Mouse (Mus musculus): Measurements from ENCODE around the gene Nudt4. TPM values are rescaled to one million over a fixed set of nuclear protein-coding genes. Genes with fewer than 3 reads are reported as not detected.

The Nudt4 gene
- polyA plus RNA-seq, 1 experiment from 2014 or later = 120 TPM

GRCm38 (mm10) chr10:95517656-95518055 is 46.3 kb downstream of the Nudt4 start:
- Histone ChIP-seq H3K9me3 (ENCODE audit: control insufficient read depth, low read length) (no peaks in the 10 kb centered on the region), H3K36me3 (ENCODE audit: control insufficient read depth, insufficient read depth, low read length) (no peaks in the 10 kb centered on the region), H3K4me2 (replicated peaks; ENCODE audit: low read depth, low read length) (no peak overlapping the region), H3K27ac (ENCODE audit: low read depth, low read length) (no peak overlapping the region), H3K4me1 (replicated peaks; ENCODE audit: control insufficient read depth, insufficient read depth, low read length) (0 out of 2 replicates have a peak, but pooled peaks cover 2% of the 10 kb centered on the region), H3K27me3 (ENCODE audit: control insufficient read depth, insufficient read depth, low read length) (no peaks in the 10 kb centered on the region), H3K9ac (ENCODE audit: low read depth, low read length) (no peak overlapping the region), H3K4me3 (ENCODE audit: low read depth, low read length) (no peak overlapping the region)
- ATAC-seq (ENCODE audit: low FRiP score) (no peak), DNase-seq (ENCODE audit: low spot score) (no peak)
- 95% methylated on average over 6 of the region's 6 CpGs for WGBS

GRCm38 (mm10) chr10:95515293-95515931 is 48.5 kb downstream of the Nudt4 start:
- Histone ChIP-seq H3K4me1 (replicated peaks; ENCODE audit: control insufficient read depth, insufficient read depth, low read length) (0 out of 2 replicates have a peak, but pooled peaks cover 2% of the 10 kb centered on the region), H3K9ac (ENCODE audit: low read depth, low read length) (peak overlapping the region; percentile 96), H3K9me3 (ENCODE audit: control insufficient read depth, low read length) (no peaks in the 10 kb centered on the region), H3K4me3 (ENCODE audit: low read depth, low read length) (peak overlapping the region; percentile 99), H3K4me2 (replicated peaks; ENCODE audit: low read depth, low read length) (peak overlapping the region; percentile 55), H3K36me3 (ENCODE audit: control insufficient read depth, insufficient read depth, low read length) (no peaks in the 10 kb centered on the region), H3K27me3 (ENCODE audit: control insufficient read depth, insufficient read depth, low read length) (no peaks in the 10 kb centered on the region), H3K27ac (ENCODE audit: low read depth, low read length) (peak overlapping the region; percentile 99)
- ATAC-seq (ENCODE audit: low FRiP score) = peak; percentile 80
- peak; percentile 65 for DNase-seq (ENCODE audit: low spot score)
- WGBS = under 1% methylated on average over 37 of the region's 80 CpGs

GRCm38 (mm10) chr10:95514656-95515292 is 49.2 kb downstream of the Nudt4 start, which contains the start of gene Ube2n:
TSS of gene Ube2n (plus strand) at chr10:95515145.
- ATAC-seq (ENCODE audit: low FRiP score) = peak; percentile 97
- H3K36me3 ChIP-seq (ENCODE audit: control insufficient read depth, insufficient read depth, low read length) = no peaks in the 10 kb centered on the region
- peak within 1 kb of the TSS; percentile 55 for H3K4me2 ChIP-seq (replicated peaks; ENCODE audit: low read depth, low read length)
- H3K9me3 ChIP-seq (ENCODE audit: control insufficient read depth, low read length) = no peaks in the 10 kb centered on the region
- WGBS = under 1% methylated on average over 67 of the region's 81 CpGs
- peak within 1 kb of the TSS; percentile 96 for H3K9ac ChIP-seq (ENCODE audit: low read depth, low read length)
- H3K4me1 ChIP-seq (replicated peaks; ENCODE audit: control insufficient read depth, insufficient read depth, low read length) = 0 out of 2 replicates have a peak, but pooled peaks cover 2% of the 10 kb centered on the region
- peak; percentile 97 for DNase-seq (ENCODE audit: low spot score)
- H3K4me3 ChIP-seq (ENCODE audit: low read depth, low read length) = peak within 1 kb of the TSS; percentile 99
- H3K27me3 ChIP-seq (ENCODE audit: control insufficient read depth, insufficient read depth, low read length) = no peaks in the 10 kb centered on the region
- H3K27ac ChIP-seq (ENCODE audit: low read depth, low read length) = peak within 1 kb of the TSS; percentile 99

GRCm38 (mm10) chr10:95513768-95514556 is 50.0 kb downstream of the Nudt4 start:
- Histone ChIP-seq H3K4me2 (replicated peaks; ENCODE audit: low read depth, low read length) (peak overlapping the region; percentile 43), H3K4me3 (ENCODE audit: low read depth, low read length) (peak overlapping the region; percentile 99), H3K27me3 (ENCODE audit: control insufficient read depth, insufficient read depth, low read length) (no peaks in the 10 kb centered on the region), H3K36me3 (ENCODE audit: control insufficient read depth, insufficient read depth, low read length) (no peaks in the 10 kb centered on the region), H3K9ac (ENCODE audit: low read depth, low read length) (peak overlapping the region; percentile 59), H3K9me3 (ENCODE audit: control insufficient read depth, low read length) (no peaks in the 10 kb centered on the region), H3K4me1 (replicated peaks; ENCODE audit: control insufficient read depth, insufficient read depth, low read length) (0 out of 2 replicates have a peak, but pooled peaks cover 2% of the 10 kb centered on the region), H3K27ac (ENCODE audit: low read depth, low read length) (peak overlapping the region; percentile 99)
- 31% methylated on average over 15 of the region's 15 CpGs for WGBS
- DNase-seq (ENCODE audit: low spot score) (peak; percentile 58), ATAC-seq (ENCODE audit: low FRiP score) (peak; percentile 10)

- H3K36me3 ChIP-seq (ENCODE audit: control insufficient read depth, insufficient read depth, low read length) = no peaks in the 10 kb centered on the region
- no peaks in the 10 kb centered on the region for H3K27me3 ChIP-seq (ENCODE audit: control insufficient read depth, insufficient read depth, low read length)
- ATAC-seq (ENCODE audit: low FRiP score) = no peak
- H3K4me2 ChIP-seq (replicated peaks; ENCODE audit: low read depth, low read length) = no peak overlapping the region
- H3K9ac ChIP-seq (ENCODE audit: low read depth, low read length) = no peak overlapping the region
- no peak overlapping the region for H3K27ac ChIP-seq (ENCODE audit: low read depth, low read length)
- H3K9me3 ChIP-seq (ENCODE audit: control insufficient read depth, low read length) = no peaks in the 10 kb centered on the region
- no peak for DNase-seq (ENCODE audit: low spot score)
- WGBS = 81% methylated on average over 8 of the region's 8 CpGs
- 0 out of 2 replicates have a peak, but pooled peaks cover 2% of the 10 kb centered on the region for H3K4me1 ChIP-seq (replicated peaks; ENCODE audit: control insufficient read depth, insufficient read depth, low read length)
- no peak overlapping the region for H3K4me3 ChIP-seq (ENCODE audit: low read depth, low read length)
Observed at GRCm38 (mm10) chr10:95512635-95513034, 51.3 kb downstream of the Nudt4 start.

GRCm38 (mm10) chr10:95509263-95509662 is 54.7 kb downstream of the Nudt4 start:
- no peaks in the 10 kb centered on the region for H3K27me3 ChIP-seq (ENCODE audit: control insufficient read depth, insufficient read depth, low read length)
- H3K4me2 ChIP-seq (replicated peaks; ENCODE audit: low read depth, low read length) = no peak overlapping the region
- no peak overlapping the region for H3K9ac ChIP-seq (ENCODE audit: low read depth, low read length)
- H3K4me1 ChIP-seq (replicated peaks; ENCODE audit: control insufficient read depth, insufficient read depth, low read length) = 0 out of 2 replicates have a peak, but pooled peaks cover 2% of the 10 kb centered on the region
- no peak overlapping the region for H3K4me3 ChIP-seq (ENCODE audit: low read depth, low read length)
- H3K9me3 ChIP-seq (ENCODE audit: control insufficient read depth, low read length) = no peaks in the 10 kb centered on the region
- WGBS = 74% methylated on average over 3 of the region's 3 CpGs
- no peak overlapping the region for H3K27ac ChIP-seq (ENCODE audit: low read depth, low read length)
- ATAC-seq (ENCODE audit: low FRiP score) (no peak), DNase-seq (ENCODE audit: low spot score) (no peak)
- H3K36me3 ChIP-seq (ENCODE audit: control insufficient read depth, insufficient read depth, low read length) = no peaks in the 10 kb centered on the region

- H3K4me1 ChIP-seq (replicated peaks; ENCODE audit: control insufficient read depth, insufficient read depth, low read length) = no peaks in the 10 kb centered on the region
- H3K27me3 ChIP-seq (ENCODE audit: control insufficient read depth, insufficient read depth, low read length) = no peaks in the 10 kb centered on the region
- no peak overlapping the region for H3K9ac ChIP-seq (ENCODE audit: low read depth, low read length)
- WGBS = 72% methylated on average over 6 of the region's 6 CpGs
- H3K9me3 ChIP-seq (ENCODE audit: control insufficient read depth, low read length) = no peaks in the 10 kb centered on the region
- no peak overlapping the region for H3K4me2 ChIP-seq (replicated peaks; ENCODE audit: low read depth, low read length)
- DNase-seq (ENCODE audit: low spot score) (no peak), ATAC-seq (ENCODE audit: low FRiP score) (no peak)
- H3K36me3 ChIP-seq (ENCODE audit: control insufficient read depth, insufficient read depth, low read length) = no peaks in the 10 kb centered on the region
- H3K27ac ChIP-seq (ENCODE audit: low read depth, low read length) = no peak overlapping the region
- no peak overlapping the region for H3K4me3 ChIP-seq (ENCODE audit: low read depth, low read length)
Observed at GRCm38 (mm10) chr10:95508793-95509192, 55.2 kb downstream of the Nudt4 start.

- ATAC-seq (ENCODE audit: low FRiP score) (no peak), DNase-seq (ENCODE audit: low spot score) (no peak)
- Histone ChIP-seq H3K36me3 (ENCODE audit: control insufficient read depth, insufficient read depth, low read length) (no peaks in the 10 kb centered on the region), H3K27me3 (ENCODE audit: control insufficient read depth, insufficient read depth, low read length) (no peaks in the 10 kb centered on the region), H3K9me3 (ENCODE audit: control insufficient read depth, low read length) (no peaks in the 10 kb centered on the region), H3K4me1 (replicated peaks; ENCODE audit: control insufficient read depth, insufficient read depth, low read length) (no peaks in the 10 kb centered on the region), H3K4me3 (ENCODE audit: low read depth, low read length) (no peak overlapping the region), H3K27ac (ENCODE audit: low read depth, low read length) (no peak overlapping the region), H3K9ac (ENCODE audit: low read depth, low read length) (no peak overlapping the region), H3K4me2 (replicated peaks; ENCODE audit: low read depth, low read length) (no peak overlapping the region)
- 92% methylated on average over 8 of the region's 8 CpGs for WGBS
Observed at GRCm38 (mm10) chr10:95508126-95508525, 55.8 kb downstream of the Nudt4 start.

All from hindbrain, embryonic 11.5 days (tissue).